Mouse (Mus musculus): Measurements from ENCODE around the gene Tmem132d. TPM values are rescaled to one million over a fixed set of nuclear protein-coding genes. Genes with fewer than 3 reads are reported as not detected.

The Tmem132d gene
- polyA plus RNA-seq, 1 experiment from 2014 or later, result 0.11 TPM

- Histone ChIP-seq H3K9ac (no peak overlapping the region), H3K4me2 (no peak overlapping the region), H3K4me1 (no peaks in the 10 kb centered on the region), H3K4me3 (no peak overlapping the region), H3K27me3 (replicated peaks) (no peaks in the 10 kb centered on the region), H3K27ac (replicated peaks) (no peak overlapping the region), H3K9me3 (peaks cover 13% of the 10 kb centered on the region), H3K36me3 (no peaks in the 10 kb centered on the region)
- no peak for ATAC-seq (ENCODE audit: extremely low read depth, insufficient number of reproducible peaks, low FRiP score, low TSS enrichment)
- 71% methylated on average over 15 of the region's 15 CpGs for WGBS
These were observed 285.8 kb downstream of the Tmem132d start for GRCm38 (mm10) chr5:128146901-128147645.

DNA sequence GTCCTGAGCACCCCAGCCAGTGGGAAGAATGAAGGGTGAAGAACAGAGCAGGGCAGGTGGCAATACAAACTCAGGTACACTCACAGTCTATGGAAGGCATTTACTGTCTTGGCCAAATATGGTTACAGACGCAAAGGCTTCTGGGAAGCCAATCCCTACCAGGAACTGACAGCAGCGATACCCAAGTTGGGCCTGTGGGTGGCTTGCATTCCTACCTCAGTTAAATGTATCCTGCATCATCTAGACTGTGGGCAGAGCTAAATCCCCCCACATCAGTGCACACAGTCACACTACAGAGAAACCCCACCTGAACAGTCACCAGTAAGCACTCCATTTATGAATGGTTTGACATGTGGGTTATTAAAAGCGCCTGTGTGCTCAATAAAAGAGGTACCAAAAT is 288.1 kb downstream of the Tmem132d start:
- Histone ChIP-seq H3K9me3 (peaks cover 7% of the 10 kb centered on the region; the same call in 1 of the 2 replicates), H3K4me2 (no peak overlapping the region), H3K27ac (replicated peaks) (no peak overlapping the region), H3K36me3 (no peaks in the 10 kb centered on the region), H3K4me3 (no peak overlapping the region), H3K27me3 (replicated peaks) (no peaks in the 10 kb centered on the region), H3K4me1 (no peaks in the 10 kb centered on the region), H3K9ac (no peak overlapping the region)
- WGBS, result 78% methylated on average over 3 of the region's 3 CpGs
- ATAC-seq (ENCODE audit: extremely low read depth, insufficient number of reproducible peaks, low FRiP score, low TSS enrichment), result no peak

DNA sequence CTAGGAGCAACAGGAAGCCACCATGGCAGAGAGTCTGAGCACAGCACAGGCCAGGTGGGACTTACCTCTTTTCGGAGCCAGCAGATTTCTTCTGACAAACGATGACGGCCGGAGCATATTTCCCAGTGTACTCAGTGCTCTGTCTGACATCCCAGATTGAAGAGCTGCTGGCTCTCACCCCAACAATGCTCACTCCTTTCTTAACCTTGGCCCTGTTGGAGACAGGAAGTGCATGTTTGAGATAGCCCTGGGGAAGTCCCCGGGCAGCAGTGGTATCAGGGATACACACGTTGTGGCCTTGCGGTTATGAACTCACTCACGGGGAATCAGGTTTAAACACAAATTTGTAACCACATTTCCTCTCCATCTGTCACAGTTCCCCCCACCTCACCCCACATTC is 296.1 kb downstream of the Tmem132d start:
- 57% methylated on average over 8 of the region's 8 CpGs for WGBS
- no peak for ATAC-seq (ENCODE audit: extremely low read depth, insufficient number of reproducible peaks, low FRiP score, low TSS enrichment)

DNA sequence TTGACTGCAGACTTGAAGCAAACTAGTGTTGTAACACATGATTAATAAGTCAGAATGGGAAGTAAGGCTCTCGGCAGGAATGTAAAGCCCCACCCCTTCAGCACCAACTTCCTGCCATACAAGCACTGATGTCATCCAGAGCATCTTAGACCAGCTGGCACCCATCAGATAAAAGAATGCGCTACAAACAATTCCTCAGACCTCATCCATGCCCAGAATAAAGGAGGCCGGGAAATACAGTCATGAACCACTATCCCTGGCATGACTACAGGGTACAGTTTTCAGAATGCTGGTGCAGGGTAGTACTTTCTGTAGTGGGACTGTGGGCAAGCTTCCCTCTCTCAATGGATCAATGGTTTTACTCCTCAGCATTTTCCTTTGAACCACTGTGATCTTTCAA is 310.2 kb downstream of the Tmem132d start:
- ATAC-seq (ENCODE audit: extremely low read depth, insufficient number of reproducible peaks, low FRiP score, low TSS enrichment), result no peak
- 57% methylated on average over 3 of the region's 3 CpGs for WGBS
- Histone ChIP-seq H3K9me3 (no peaks in the 10 kb centered on the region), H3K9ac (no peak overlapping the region), H3K4me2 (no peak overlapping the region), H3K4me3 (no peak overlapping the region), H3K36me3 (no peaks in the 10 kb centered on the region), H3K27me3 (replicated peaks) (no peaks in the 10 kb centered on the region), H3K27ac (replicated peaks) (no peak overlapping the region), H3K4me1 (no peaks in the 10 kb centered on the region)

More for the DNA sequence above, 296.1 kb downstream of the Tmem132d start:
- Histone ChIP-seq H3K4me1 (no peaks in the 10 kb centered on the region), H3K27me3 (replicated peaks) (no peaks in the 10 kb centered on the region), H3K4me3 (no peak overlapping the region), H3K9ac (no peak overlapping the region), H3K27ac (replicated peaks) (no peak overlapping the region), H3K4me2 (no peak overlapping the region), H3K9me3 (no peaks in the 10 kb centered on the region), H3K36me3 (no peaks in the 10 kb centered on the region)

- Histone ChIP-seq H3K9me3 (0 out of 2 replicates have a peak, but pooled peaks cover 3% of the 10 kb centered on the region), H3K9ac (no peak overlapping the region), H3K36me3 (no peaks in the 10 kb centered on the region), H3K27ac (replicated peaks) (no peak overlapping the region), H3K4me2 (no peak overlapping the region), H3K27me3 (replicated peaks) (no peaks in the 10 kb centered on the region), H3K4me1 (no peaks in the 10 kb centered on the region), H3K4me3 (no peak overlapping the region)
- ATAC-seq (ENCODE audit: extremely low read depth, insufficient number of reproducible peaks, low FRiP score, low TSS enrichment), result no peak
- WGBS, result 50% methylated on average over 3 of the region's 3 CpGs
These were observed 313.7 kb downstream of the Tmem132d start for GRCm38 (mm10) chr5:128119171-128119570.

- Histone ChIP-seq H3K27me3 (replicated peaks) (no peaks in the 10 kb centered on the region), H3K4me2 (no peak overlapping the region), H3K27ac (replicated peaks) (no peak overlapping the region), H3K9me3 (peaks cover 30% of the 10 kb centered on the region), H3K4me1 (no peaks in the 10 kb centered on the region), H3K36me3 (no peaks in the 10 kb centered on the region), H3K9ac (no peak overlapping the region), H3K4me3 (no peak overlapping the region)
- WGBS, result 80% methylated on average over 8 of the region's 8 CpGs
- ATAC-seq (ENCODE audit: extremely low read depth, insufficient number of reproducible peaks, low FRiP score, low TSS enrichment), result no peak
These were observed 319.8 kb downstream of the Tmem132d start for GRCm38 (mm10) chr5:128113107-128113506.

DNA sequence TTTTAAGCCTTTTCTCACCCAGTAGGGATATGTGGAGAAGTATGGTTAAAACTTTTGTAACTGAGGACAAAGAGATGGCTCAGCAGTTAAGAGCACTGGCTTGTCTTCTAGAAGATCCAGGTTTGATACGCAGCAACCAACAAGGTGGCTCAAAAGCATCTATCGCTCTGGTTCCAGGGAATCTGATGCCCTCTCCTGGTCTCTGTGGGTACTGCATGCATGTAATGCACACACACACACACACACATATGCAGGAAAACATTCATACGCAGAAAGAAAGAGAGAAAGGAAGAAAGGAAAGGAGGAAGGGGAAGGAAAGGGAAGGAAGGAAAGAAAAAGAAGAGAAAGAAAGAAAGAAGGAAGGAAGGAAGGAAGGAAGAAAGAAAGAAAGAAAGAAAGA is 320.4 kb downstream of the Tmem132d start:
- H3K4me3 ChIP-seq, result no peak overlapping the region
- WGBS, result 78% methylated on average over 3 of the region's 3 CpGs
- H3K9me3 ChIP-seq, result peaks cover 30% of the 10 kb centered on the region
- no peaks in the 10 kb centered on the region for H3K27me3 ChIP-seq (replicated peaks)
- no peak overlapping the region for H3K9ac ChIP-seq
- H3K36me3 ChIP-seq, result no peaks in the 10 kb centered on the region
- no peak for ATAC-seq (ENCODE audit: extremely low read depth, insufficient number of reproducible peaks, low FRiP score, low TSS enrichment)
- H3K27ac ChIP-seq (replicated peaks), result no peak overlapping the region
- H3K4me1 ChIP-seq, result no peaks in the 10 kb centered on the region
- H3K4me2 ChIP-seq, result no peak overlapping the region

DNA sequence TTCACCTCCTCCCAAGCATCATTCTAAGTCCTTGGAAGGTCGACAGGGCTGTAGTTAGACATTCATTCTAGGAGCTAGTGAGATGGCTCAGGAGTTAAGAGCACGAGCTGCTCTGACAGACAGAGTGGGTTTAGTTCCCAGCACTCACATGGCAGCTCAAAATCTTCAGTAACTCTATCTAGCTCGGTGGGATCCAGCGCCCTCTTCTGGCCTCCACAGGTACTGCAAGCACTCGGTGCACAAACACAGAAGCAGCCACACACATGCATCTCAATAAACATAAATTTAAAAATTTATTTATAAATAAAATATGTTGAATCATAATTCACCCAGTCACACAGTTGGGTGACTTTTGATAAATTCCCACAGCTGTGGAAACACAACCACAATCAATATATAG is 321.2 kb downstream of the Tmem132d start:
- Histone ChIP-seq H3K27ac (replicated peaks) (no peak overlapping the region), H3K27me3 (replicated peaks) (no peaks in the 10 kb centered on the region), H3K4me1 (no peaks in the 10 kb centered on the region), H3K9me3 (peaks cover 30% of the 10 kb centered on the region), H3K4me3 (no peak overlapping the region), H3K4me2 (no peak overlapping the region), H3K36me3 (no peaks in the 10 kb centered on the region), H3K9ac (no peak overlapping the region)
- WGBS, result 63% methylated on average over 5 of the region's 5 CpGs
- ATAC-seq (ENCODE audit: extremely low read depth, insufficient number of reproducible peaks, low FRiP score, low TSS enrichment), result no peak

GRCm38 (mm10) chr5:128102556-128102955 is 330.3 kb downstream of the Tmem132d start:
- Histone ChIP-seq H3K4me3 (no peak overlapping the region), H3K4me1 (no peaks in the 10 kb centered on the region), H3K4me2 (no peak overlapping the region), H3K9ac (no peak overlapping the region), H3K36me3 (no peaks in the 10 kb centered on the region), H3K27ac (replicated peaks) (no peak overlapping the region), H3K27me3 (replicated peaks) (no peaks in the 10 kb centered on the region), H3K9me3 (peaks cover 23% of the 10 kb centered on the region)
- no peak for ATAC-seq (ENCODE audit: extremely low read depth, insufficient number of reproducible peaks, low FRiP score, low TSS enrichment)
- 78% methylated on average over 8 of the region's 8 CpGs for WGBS

GRCm38 (mm10) chr5:128100331-128100730 is 332.5 kb downstream of the Tmem132d start:
- ATAC-seq (ENCODE audit: extremely low read depth, insufficient number of reproducible peaks, low FRiP score, low TSS enrichment), result no peak
- H3K4me3 ChIP-seq, result no peak overlapping the region
- H3K4me1 ChIP-seq, result no peaks in the 10 kb centered on the region
- no peak overlapping the region for H3K9ac ChIP-seq
- WGBS, result 74% methylated on average over 5 of the region's 5 CpGs
- no peaks in the 10 kb centered on the region for H3K36me3 ChIP-seq
- H3K4me2 ChIP-seq, result no peak overlapping the region
- peaks cover 17% of the 10 kb centered on the region for H3K9me3 ChIP-seq
- H3K27me3 ChIP-seq (replicated peaks), result no peaks in the 10 kb centered on the region
- no peak overlapping the region for H3K27ac ChIP-seq (replicated peaks)

GRCm38 (mm10) chr5:128099439-128099838 is 333.4 kb downstream of the Tmem132d start:
- 74% methylated on average over 2 of the region's 2 CpGs for WGBS
- Histone ChIP-seq H3K4me2 (no peak overlapping the region), H3K4me1 (no peaks in the 10 kb centered on the region), H3K4me3 (no peak overlapping the region), H3K9ac (no peak overlapping the region), H3K27me3 (replicated peaks) (no peaks in the 10 kb centered on the region), H3K9me3 (peaks cover 17% of the 10 kb centered on the region), H3K27ac (replicated peaks) (no peak overlapping the region), H3K36me3 (no peaks in the 10 kb centered on the region)
- ATAC-seq (ENCODE audit: extremely low read depth, insufficient number of reproducible peaks, low FRiP score, low TSS enrichment), result no peak

- no peak for ATAC-seq (ENCODE audit: extremely low read depth, insufficient number of reproducible peaks, low FRiP score, low TSS enrichment)
- H3K9ac ChIP-seq, result no peak overlapping the region
- no peak overlapping the region for H3K4me2 ChIP-seq
- no peak overlapping the region for H3K4me3 ChIP-seq
- 66% methylated on average over 5 of the region's 5 CpGs for WGBS
- H3K27ac ChIP-seq (replicated peaks), result no peak overlapping the region
- H3K4me1 ChIP-seq, result no peaks in the 10 kb centered on the region
- no peaks in the 10 kb centered on the region for H3K27me3 ChIP-seq (replicated peaks)
- H3K9me3 ChIP-seq, result peaks cover 4% of the 10 kb centered on the region; the same call in 1 of the 2 replicates
- no peaks in the 10 kb centered on the region for H3K36me3 ChIP-seq
These were observed 342.3 kb downstream of the Tmem132d start for GRCm38 (mm10) chr5:128090578-128090977.
